Mouse (Mus musculus) brown adipose tissue, adult 24 weeks (tissue): ENCODE measurements around the gene Fancd2. TPM values are rescaled to one million over a fixed set of nuclear protein-coding genes. Genes with fewer than 3 reads are reported as not detected.

ENCODE experiments used
- H3K27ac ChIP-seq: fragments of 200-500 bp; replicated peaks from 2 replicates; pipeline ENCODE4 v1.5.1; 2012; ENCODE audit warnings: low read depth, mild to moderate bottlenecking, low read length
- H3K4me1 ChIP-seq: fragments of 200-500 bp; 2 replicates; pipeline ENCODE4 v1.6.1; 2012; ENCODE audit warnings: low read length, mixed read lengths; ENCODE audit not compliant: control insufficient read depth, insufficient read depth, insufficient read length
- H3K4me3 ChIP-seq: fragments of 200-500 bp; 2 replicates; pipeline ENCODE4 v1.5.1; 2012; ENCODE audit warnings: low read depth, mild to moderate bottlenecking, low read length, moderate library complexity; ENCODE audit not compliant: insufficient read depth
- polyA plus RNA-seq: library from polyadenylated mRNA; stranded (reverse); fragments of >200 nt; gene quantifications from 2 replicates; pipeline ENCODE4 v1.2.4, GENCODE M21; 2012; ENCODE audit not compliant: missing spikeins, insufficient read depth, insufficient read length

The Fancd2 gene
- polyA plus RNA-seq, 1 experiment: 0.48 TPM

- Histone ChIP-seq H3K27ac (no peak overlapping the region), H3K4me3 (no peak overlapping the region)
These were observed 51.5 kb downstream of the Fancd2 start for GRCm38 (mm10) chr6:113583023-113583422.

GRCm38 (mm10) chr6:113585065-113585464 lies 53.6 kb downstream of the Fancd2 start:
- Histone ChIP-seq H3K4me1 (no peaks in the 10 kb centered on the region), H3K27ac (no peak overlapping the region), H3K4me3 (no peak overlapping the region)

More at GRCm38 (mm10) chr6:113583023-113583422, 51.5 kb downstream of the Fancd2 start:
- H3K4me1 ChIP-seq: no peaks in the 10 kb centered on the region

GRCm38 (mm10) chr6:113586466-113587183 lies 55.1 kb downstream of the Fancd2 start:
- Histone ChIP-seq H3K4me1 (no peaks in the 10 kb centered on the region), H3K27ac (no peak overlapping the region), H3K4me3 (no peak overlapping the region)

GRCm38 (mm10) chr6:113592637-113593036 lies 61.2 kb downstream of the Fancd2 start:
- Histone ChIP-seq H3K4me1 (no peaks in the 10 kb centered on the region), H3K27ac (no peak overlapping the region), H3K4me3 (no peak overlapping the region)

GRCm38 (mm10) chr6:113597945-113598344 lies 66.5 kb downstream of the Fancd2 start:
- Histone ChIP-seq H3K4me3 (no peak overlapping the region), H3K27ac (no peak overlapping the region)

GRCm38 (mm10) chr6:113599833-113600232 lies 68.4 kb downstream of the Fancd2 start:
- Histone ChIP-seq H3K4me3 (no peak overlapping the region), H3K27ac (no peak overlapping the region), H3K4me1 (no peaks in the 10 kb centered on the region)

More at GRCm38 (mm10) chr6:113597945-113598344, 66.5 kb downstream of the Fancd2 start:
- no peaks in the 10 kb centered on the region for H3K4me1 ChIP-seq

- H3K27ac ChIP-seq: no peak within 1 kb of the TSS
- no peaks in the 10 kb centered on the region for H3K4me1 ChIP-seq
- H3K4me3 ChIP-seq: no peak within 1 kb of the TSS
These were observed 69.2 kb downstream of the Fancd2 start, which contains the start of gene Fancd2os for GRCm38 (mm10) chr6:113600543-113601139. Fancd2os (minus strand) TSS chr6:113600715.

- Histone ChIP-seq H3K4me3 (no peak overlapping the region), H3K27ac (no peak overlapping the region), H3K4me1 (peaks cover 5% of the 10 kb centered on the region)
These were observed 71.3 kb downstream of the Fancd2 start for GRCm38 (mm10) chr6:113602821-113603220.

- peaks cover 5% of the 10 kb centered on the region for H3K4me1 ChIP-seq
- peak overlapping the region; percentile 73 for H3K4me3 ChIP-seq
- H3K27ac ChIP-seq: peak overlapping the region; percentile 63
These were observed 72.5 kb downstream of the Fancd2 start for GRCm38 (mm10) chr6:113603993-113604392.

- Histone ChIP-seq H3K4me3 (peak within 1 kb of the TSS; percentile 73), H3K4me1 (peaks cover 5% of the 10 kb centered on the region), H3K27ac (peak within 1 kb of the TSS; percentile 78)
These were observed 73.1 kb downstream of the Fancd2 start, which contains the start of gene Brk1 for GRCm38 (mm10) chr6:113604432-113605223. Brk1 (plus strand) TSS chr6:113604772.

- Histone ChIP-seq H3K27ac (peak overlapping the region; percentile 78), H3K4me3 (peak overlapping the region; percentile 73), H3K4me1 (peaks cover 5% of the 10 kb centered on the region)
These were observed 73.7 kb downstream of the Fancd2 start for GRCm38 (mm10) chr6:113605224-113605545.

GRCm38 (mm10) chr6:113608871-113609270 lies 77.4 kb downstream of the Fancd2 start:
- peaks cover 5% of the 10 kb centered on the region for H3K4me1 ChIP-seq
- H3K4me3 ChIP-seq: no peak overlapping the region
- H3K27ac ChIP-seq: no peak overlapping the region

- Histone ChIP-seq H3K4me3 (no peak overlapping the region), H3K4me1 (peaks cover 5% of the 10 kb centered on the region)
These were observed 77.8 kb downstream of the Fancd2 start for GRCm38 (mm10) chr6:113609293-113609692.

GRCm38 (mm10) chr6:113612258-113612969 lies 80.9 kb downstream of the Fancd2 start:
- Histone ChIP-seq H3K27ac (no peak overlapping the region), H3K4me1 (no peaks in the 10 kb centered on the region), H3K4me3 (no peak overlapping the region)

More at GRCm38 (mm10) chr6:113609293-113609692, 77.8 kb downstream of the Fancd2 start:
- H3K27ac ChIP-seq: no peak overlapping the region

- H3K4me3 ChIP-seq: no peak overlapping the region
- no peaks in the 10 kb centered on the region for H3K4me1 ChIP-seq
- no peak overlapping the region for H3K27ac ChIP-seq
These were observed 82.7 kb downstream of the Fancd2 start for GRCm38 (mm10) chr6:113614152-113614551.
